Mouse (Mus musculus) C2C12 (cell line): ENCODE results near the gene Plekha6. TPM values are rescaled to one million over a fixed set of nuclear protein-coding genes. Genes with fewer than 3 reads are reported as not detected.

Experiments used
- H3K27me3 ChIP-seq: one replicate; pipeline ENCODE4 v1.6.1; 2011; ENCODE audit not compliant: control insufficient read depth, insufficient read depth, insufficient read length
- H3K36me3 ChIP-seq: one replicate; pipeline ENCODE4 v1.6.1; 2011; ENCODE audit not compliant: control insufficient read depth, insufficient read depth
- H3K4me3 ChIP-seq: one replicate; pipeline ENCODE4 v1.5.1; 2011; ENCODE audit warnings: mild to moderate bottlenecking, control low read depth; ENCODE audit not compliant: poor library complexity, insufficient read depth, severe bottlenecking
- H3K79me2 ChIP-seq: one replicate; pipeline ENCODE4 v1.6.1; 2011; ENCODE audit not compliant: control insufficient read depth, insufficient read depth
- H3K79me3 ChIP-seq: one replicate; pipeline ENCODE4 v1.6.1; 2011; ENCODE audit warnings: low read depth, control low read depth
- H3ac ChIP-seq: one replicate; pipeline ENCODE3; 2011; ENCODE audit warnings: low read depth; ENCODE audit not compliant: control insufficient read depth, insufficient read length
- CEBPB ChIP-seq: IDR thresholded peaks from one replicate; pipeline ENCODE4 v1.6.1; 2011; ENCODE audit warnings: low read depth, mild to moderate bottlenecking, control low read depth, moderate library complexity
- CTCF ChIP-seq: IDR thresholded peaks from one replicate; pipeline ENCODE4 v1.5.1; 2011; ENCODE audit not compliant: control insufficient read depth, insufficient read depth, insufficient read length
- FOSL1 ChIP-seq: IDR thresholded peaks from one replicate; pipeline ENCODE4 v1.8.0; 2011; ENCODE audit warnings: mild to moderate bottlenecking, low read length; ENCODE audit not compliant: poor library complexity, insufficient read depth, severe bottlenecking
- MAX ChIP-seq: IDR thresholded peaks from one replicate; pipeline ENCODE4 v1.6.1; 2011; ENCODE audit warnings: mild to moderate bottlenecking, control low read depth
- MYOD1 ChIP-seq: IDR thresholded peaks from one replicate; pipeline ENCODE4 v1.6.1; 2011; ENCODE audit warnings: low read depth; ENCODE audit not compliant: control insufficient read depth, insufficient read length
- MYOG ChIP-seq: IDR thresholded peaks from one replicate; pipeline ENCODE4 v1.6.1; 2011; ENCODE audit not compliant: control insufficient read depth, insufficient read length; ENCODE audit errors: extremely low read depth
- USF1 ChIP-seq: IDR thresholded peaks from one replicate; pipeline ENCODE4 v1.6.1; 2011; ENCODE audit warnings: low read depth, mild to moderate bottlenecking, control low read depth, moderate library complexity
- polyA plus RNA-seq: library from polyadenylated mRNA; unstranded; fragments of >200 nt; fragmentation: generic; extraction: Trizol; gene quantifications from one replicate; pipeline ENCODE4 v1.2.1, GENCODE M21; 2012; ENCODE audit warnings: missing spikeins

Plekha6 gene
- polyA plus RNA-seq, 1 experiment = 0.15 TPM

GRCm38 (mm10) chr1:133130638-133131560, 33.1 kb upstream of the Plekha6 start, which contains the start of gene Ppp1r15b:
TSS of gene Ppp1r15b (plus strand) at chr1:133131143.
- peak within 1 kb of the TSS; percentile 100 for H3K4me3 ChIP-seq
- peaks cover 45% of the 10 kb centered on the region for H3K79me3 ChIP-seq
- H3K27me3 ChIP-seq = no peaks in the 10 kb centered on the region
- H3K36me3 ChIP-seq = peaks cover 35% of the 10 kb centered on the region
- H3ac ChIP-seq = peak within 1 kb of the TSS; percentile 84
- no peak for TF ChIP-seq USF1
- peak; percentile 97 for TF ChIP-seq MAX
- TF ChIP-seq CTCF = no peak
- TF ChIP-seq MYOG = no peak
- TF ChIP-seq MYOD1 = no peak
- TF ChIP-seq CEBPB = peak; percentile 81
- peak; percentile 10 for TF ChIP-seq FOSL1
- H3K79me2 ChIP-seq = peaks cover 48% of the 10 kb centered on the region

GRCm38 (mm10) chr1:133131561-133131905, 32.5 kb upstream of the Plekha6 start:
- Histone ChIP-seq H3K79me3 (peaks cover 51% of the 10 kb centered on the region), H3K27me3 (no peaks in the 10 kb centered on the region), H3K36me3 (peaks cover 41% of the 10 kb centered on the region), H3K4me3 (peak overlapping the region; percentile 100), H3ac (peak overlapping the region; percentile 84), H3K79me2 (peaks cover 54% of the 10 kb centered on the region)
- TF ChIP-seq USF1 (no peak), CEBPB (no peak), MYOG (no peak), MAX (no peak), FOSL1 (no peak), CTCF (no peak), MYOD1 (no peak)

- H3K79me2 ChIP-seq = peaks cover 58% of the 10 kb centered on the region
- H3K4me3 ChIP-seq = peak overlapping the region; percentile 100
- peaks cover 55% of the 10 kb centered on the region for H3K79me3 ChIP-seq
- peak overlapping the region; percentile 84 for H3ac ChIP-seq
- H3K36me3 ChIP-seq = peaks cover 45% of the 10 kb centered on the region
- TF ChIP-seq CEBPB (no peak), MAX (no peak), MYOD1 (no peak), MYOG (no peak), FOSL1 (no peak), USF1 (no peak), CTCF (no peak)
- no peaks in the 10 kb centered on the region for H3K27me3 ChIP-seq
Measured at GRCm38 (mm10) chr1:133131936-133132335, 32.1 kb upstream of the Plekha6 start.

GRCm38 (mm10) chr1:133132388-133133326, 31.4 kb upstream of the Plekha6 start:
- no peak for TF ChIP-seq FOSL1
- no peak for TF ChIP-seq CEBPB
- no peak for TF ChIP-seq MYOD1
- TF ChIP-seq CTCF = no peak
- no peak for TF ChIP-seq MAX
- no peak for TF ChIP-seq USF1
- TF ChIP-seq MYOG = no peak
- H3ac ChIP-seq = peak overlapping the region; percentile 84

GRCm38 (mm10) chr1:133133425-133133824, 30.6 kb upstream of the Plekha6 start:
- no peak for TF ChIP-seq MYOG
- TF ChIP-seq MYOD1 = no peak
- no peak for TF ChIP-seq FOSL1
- no peak for TF ChIP-seq MAX
- no peak for TF ChIP-seq USF1
- TF ChIP-seq CEBPB = no peak
- no peak for TF ChIP-seq CTCF
- no peaks in the 10 kb centered on the region for H3K27me3 ChIP-seq
- H3K79me2 ChIP-seq = peaks cover 73% of the 10 kb centered on the region
- H3K36me3 ChIP-seq = peaks cover 60% of the 10 kb centered on the region
- peak overlapping the region; percentile 84 for H3ac ChIP-seq
- H3K4me3 ChIP-seq = peak overlapping the region; percentile 100
- peaks cover 70% of the 10 kb centered on the region for H3K79me3 ChIP-seq

More at GRCm38 (mm10) chr1:133132388-133133326, 31.4 kb upstream of the Plekha6 start:
- peaks cover 52% of the 10 kb centered on the region for H3K36me3 ChIP-seq
- H3K79me3 ChIP-seq = peaks cover 62% of the 10 kb centered on the region
- no peaks in the 10 kb centered on the region for H3K27me3 ChIP-seq
- H3K4me3 ChIP-seq = peak overlapping the region; percentile 100
- peaks cover 66% of the 10 kb centered on the region for H3K79me2 ChIP-seq
